Mouse (Mus musculus) layer of hippocampus, postnatal 14 days (tissue): Measurements from ENCODE around the gene Mob1a. TPM values are rescaled to one million over a fixed set of nuclear protein-coding genes. Genes with fewer than 3 reads are reported as not detected.
"Not testable (repeated sequence)": the region's sequence is repeated elsewhere in the genome, so short reads cannot be mapped to it uniquely, and the experiment has no call there.

Source experiments
- DNase-seq, 2 experiments: peaks; one replicate each; pipeline ENCODE4 v3.0.0; 2021 to 2022; ENCODE audit warnings: low spot score in 2 of 2, mixed read lengths in 1 of 2
- total RNA-seq, 2 experiments: library from RNA; stranded (reverse); gene quantifications; 2 replicates each; pipeline ENCODE4 v1.2.3; 2021

Gene Mob1a
- total RNA-seq, 2 experiments from 2014 or later = 22.1 to 23.1 TPM

- DNase-seq = no peak
Measured at GRCm38 (mm10) chr6:83341387-83341786, 15.6 kb downstream of the Mob1a start.

- no peak for DNase-seq
Measured at GRCm38 (mm10) chr6:83342957-83343356, 17.1 kb downstream of the Mob1a start.

- not testable (repeated sequence) for DNase-seq
Measured at GRCm38 (mm10) chr6:83345285-83345684, 19.5 kb downstream of the Mob1a start.

DNA sequence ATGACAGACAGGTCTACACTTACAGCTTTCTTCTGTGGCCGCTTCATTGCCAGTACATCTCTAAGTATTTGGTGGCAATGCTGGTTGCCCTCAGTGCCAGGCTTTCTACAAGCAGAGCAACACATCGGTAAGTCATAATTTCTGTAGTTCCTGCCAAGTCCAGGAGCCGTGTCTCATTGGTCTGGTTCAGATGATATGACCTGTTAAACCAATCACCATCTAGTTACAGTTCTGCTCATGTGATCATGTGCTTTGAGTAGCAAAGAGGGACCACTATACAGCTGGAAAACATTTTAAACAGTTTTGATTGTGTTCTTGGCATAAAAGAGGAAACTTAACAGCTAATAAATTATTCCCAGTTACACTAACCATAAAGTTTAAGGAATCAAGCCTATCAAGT, 22.1 kb downstream of the Mob1a start:
- DNase-seq = no peak

DNA sequence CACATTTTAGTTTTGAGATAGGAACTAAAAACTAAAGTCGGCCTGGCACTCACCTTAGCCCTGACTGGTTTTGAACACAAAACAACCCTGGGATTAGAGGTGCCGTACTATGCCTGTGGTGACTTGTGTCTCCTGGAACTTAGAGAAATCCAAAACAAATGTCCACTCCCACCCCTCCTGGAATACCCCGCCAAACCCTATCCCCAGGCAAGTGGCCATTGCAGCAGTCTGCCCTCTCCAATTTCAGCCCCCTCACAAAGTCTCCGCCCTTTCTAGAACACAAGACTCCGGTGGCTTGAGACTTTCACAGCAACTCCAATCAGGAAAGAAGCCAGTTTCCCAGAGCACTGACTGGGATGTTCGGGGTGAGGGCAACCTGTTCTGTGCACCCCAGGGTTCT, 23.1 kb downstream of the Mob1a start, which contains the start of gene Bola3:
TSS of gene Bola3 (plus strand) at position 275 of the 400 bp plus-strand sequence.
- no peak for DNase-seq

- peak; percentile 79 to 83 for DNase-seq
Measured at GRCm38 (mm10) chr6:83349274-83349958, 23.6 kb downstream of the Mob1a start.

DNA sequence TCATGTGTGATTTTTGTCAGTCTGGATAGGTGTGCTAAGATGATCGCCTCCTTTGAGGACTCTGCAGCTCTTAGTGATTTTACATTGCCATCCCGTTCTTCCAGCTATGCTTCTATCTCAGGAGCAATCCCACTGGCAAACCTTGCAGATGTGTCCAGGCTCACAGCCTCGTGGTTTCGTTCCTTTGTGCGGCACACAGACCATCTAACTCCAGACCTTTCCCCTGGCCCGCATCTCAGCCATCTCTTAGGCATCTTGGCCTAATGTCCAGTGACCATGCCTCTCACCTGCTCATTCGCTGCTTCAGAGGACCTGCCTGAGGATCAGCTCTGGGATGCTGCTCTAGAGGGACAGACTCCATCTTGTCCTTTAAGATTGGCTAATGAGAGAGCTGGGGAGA, 24.4 kb downstream of the Mob1a start:
- no peak for DNase-seq

DNA sequence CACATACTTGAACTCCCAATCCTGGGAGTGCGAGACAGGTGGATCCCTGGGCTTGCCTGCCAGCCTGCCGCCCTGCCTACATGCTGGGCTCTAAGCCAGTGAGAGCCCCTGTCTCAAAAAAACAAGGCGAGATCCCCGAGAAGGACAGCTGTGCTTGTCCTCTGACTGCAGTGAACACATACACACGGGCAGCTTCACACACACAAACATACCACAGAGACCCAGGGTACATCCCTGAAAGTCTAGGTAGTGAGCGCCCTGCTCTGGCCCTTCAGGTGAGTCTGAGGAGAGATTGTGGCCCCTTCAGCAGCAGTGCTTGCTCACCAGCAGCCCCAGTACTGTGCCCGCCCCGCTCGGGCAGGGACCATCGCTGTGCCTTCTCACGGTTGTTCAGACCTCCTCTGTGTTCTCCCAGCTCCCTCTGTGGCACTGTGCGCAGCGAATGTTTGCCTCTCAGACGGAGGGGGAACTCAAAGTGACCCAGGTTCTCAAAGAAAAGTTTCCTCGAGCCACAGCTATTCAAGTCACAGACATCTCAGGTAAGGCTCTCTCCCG, 25.1 kb downstream of the Mob1a start:
- no peak for DNase-seq

GRCm38 (mm10) chr6:83351490-83352160, 25.8 kb downstream of the Mob1a start:
- DNase-seq = no peak

- DNase-seq = no peak
Measured at GRCm38 (mm10) chr6:83352666-83353410, 27.0 kb downstream of the Mob1a start.

DNA sequence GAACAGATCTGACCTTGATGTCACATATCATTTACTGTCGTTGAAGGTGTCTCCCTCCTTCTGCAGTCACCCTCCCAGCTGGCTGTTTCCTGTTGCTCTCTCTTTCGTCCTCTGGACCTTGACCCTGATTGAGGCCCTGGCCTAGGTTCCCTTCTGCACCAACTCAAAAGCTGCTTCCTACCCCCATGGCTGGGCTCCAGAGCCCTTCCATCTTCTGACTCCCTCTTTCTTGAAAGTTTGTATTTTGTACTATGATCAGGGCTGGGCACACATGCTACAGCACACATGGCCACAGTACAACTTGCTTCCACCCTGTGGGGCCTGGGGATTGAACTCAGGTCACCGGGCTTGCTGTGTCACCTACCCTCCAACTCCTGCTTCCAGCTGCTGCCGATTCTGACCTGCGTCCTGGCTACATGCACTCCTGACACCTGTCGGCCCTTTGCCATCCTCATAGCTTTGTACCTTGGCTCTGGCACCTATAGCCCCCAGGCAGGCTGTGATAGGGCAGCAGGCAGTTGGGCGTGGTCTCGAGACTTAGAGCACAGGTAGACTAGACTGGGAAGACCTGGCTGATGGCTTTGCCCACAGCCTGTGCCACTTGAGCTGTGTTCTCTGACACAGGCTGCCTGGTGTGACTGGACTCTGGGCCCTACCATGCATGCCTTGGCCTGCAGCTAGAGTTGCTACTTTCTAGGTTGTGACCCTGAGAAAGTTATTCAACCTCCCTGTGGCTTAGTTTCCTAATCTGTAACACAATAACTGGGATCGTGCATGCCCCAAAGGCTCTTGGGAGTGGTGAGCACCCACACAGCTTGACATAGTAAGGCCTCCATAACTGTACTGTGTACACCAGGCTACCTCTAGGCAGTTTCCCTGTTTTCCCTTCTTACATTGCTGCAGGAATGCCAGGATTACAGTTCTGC, 29.3 kb downstream of the Mob1a start:
- no peak for DNase-seq

GRCm38 (mm10) chr6:83356569-83357138, 30.8 kb downstream of the Mob1a start:
- DNase-seq = peak; percentile 79 to 82

GRCm38 (mm10) chr6:83357436-83357835, 31.6 kb downstream of the Mob1a start:
- DNase-seq = no peak

DNA sequence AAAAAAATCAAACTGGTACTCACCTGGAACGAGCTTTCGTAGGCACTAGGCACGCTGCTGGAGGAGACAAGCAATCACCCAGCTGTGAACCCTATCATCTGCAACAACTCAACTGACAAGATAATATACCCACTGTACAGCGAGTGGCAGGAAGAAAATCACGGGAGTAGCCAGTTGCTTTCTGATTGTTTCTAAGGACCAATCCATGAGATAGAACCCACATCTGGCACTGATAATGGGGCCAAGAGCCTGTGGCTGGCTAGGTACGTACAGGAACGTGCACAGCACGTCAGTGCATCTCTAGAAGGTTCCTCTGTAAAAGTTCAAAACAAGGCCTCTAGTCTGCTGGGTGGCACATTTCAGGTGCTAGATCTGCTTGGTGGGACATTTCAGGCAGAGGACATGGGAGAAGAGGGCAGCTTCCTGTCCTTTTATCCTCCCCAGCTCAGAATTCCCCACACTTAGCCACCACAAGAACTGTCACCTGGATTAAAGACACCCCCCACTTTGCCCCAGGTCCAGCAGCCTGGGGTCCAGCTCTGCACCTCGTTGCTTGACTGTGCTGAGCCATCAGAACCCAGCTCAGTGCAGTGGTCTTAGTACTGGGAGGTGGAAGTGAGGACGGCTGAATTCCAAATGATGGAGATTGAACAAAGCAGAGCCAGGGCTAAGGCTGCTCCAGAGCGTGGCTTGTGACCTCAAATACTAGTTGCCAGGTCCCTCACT, 35.9 kb downstream of the Mob1a start:
- DNase-seq = no peak

DNA sequence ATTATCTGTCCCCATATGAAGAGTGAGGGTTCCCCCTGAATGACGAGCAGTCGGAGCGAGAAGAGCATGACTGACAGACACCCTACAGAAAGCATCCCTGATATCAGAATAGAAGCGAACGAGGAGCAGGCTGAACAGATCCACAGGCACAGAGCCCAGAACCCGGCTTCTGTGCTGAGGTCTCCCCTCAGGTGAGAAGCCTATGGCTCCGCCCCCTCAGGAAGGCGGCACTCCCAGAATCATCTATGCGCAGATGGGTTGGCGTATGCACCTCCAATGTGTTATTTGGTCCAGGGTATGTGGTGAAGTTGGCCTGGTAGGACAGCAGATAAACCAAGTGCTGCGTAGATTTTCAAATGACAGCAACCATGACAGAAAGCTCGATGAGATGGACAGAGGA, 37.3 kb downstream of the Mob1a start:
- DNase-seq = no peak

GRCm38 (mm10) chr6:83370316-83370965, 44.6 kb downstream of the Mob1a start:
- DNase-seq = no peak

DNA sequence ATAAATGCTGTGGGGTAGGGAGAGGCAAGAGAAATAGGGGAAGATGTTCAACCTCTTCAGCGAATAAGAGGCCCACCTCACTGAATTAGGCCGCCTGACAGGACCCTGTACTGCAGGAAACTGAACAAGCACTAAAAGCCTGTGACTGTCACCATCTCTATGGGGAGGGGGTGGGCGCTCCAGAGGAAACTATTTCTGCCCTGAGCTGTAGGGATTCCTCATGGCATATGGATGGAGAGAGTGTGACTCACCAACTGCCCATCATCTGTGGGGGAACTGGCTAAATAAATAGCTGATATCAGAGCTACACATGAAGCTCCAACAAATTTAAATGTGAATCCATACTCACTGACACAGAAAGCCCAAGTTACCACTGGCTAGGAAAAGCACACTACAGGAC, 45.5 kb downstream of the Mob1a start:
- no peak for DNase-seq

GRCm38 (mm10) chr6:83373704-83374300, 48.0 kb downstream of the Mob1a start:
- no peak for DNase-seq
